Mouse (Mus musculus) myocyte (in vitro differentiated cells): ENCODE data around the gene Vegfc.

Experiments
- MYOD1 ChIP-seq, 3 experiments: IDR thresholded peaks; one replicate each; pipeline ENCODE4 v1.6.1; 2011; ENCODE audit warnings: control low read depth in 2 of 3, low read depth in 2 of 3, mild to moderate bottlenecking in 2 of 3, moderate library complexity in 1 of 3; ENCODE audit not compliant: insufficient read length in 2 of 3, control insufficient read depth in 1 of 3
- MYOG ChIP-seq, 3 experiments: IDR thresholded peaks; one replicate each; pipeline ENCODE4 v1.6.1; 2011; ENCODE audit warnings: control low read depth in 2 of 3, low read depth in 2 of 3, mild to moderate bottlenecking in 2 of 3; ENCODE audit not compliant: insufficient read length in 2 of 3, control insufficient read depth in 1 of 3, insufficient read depth in 1 of 3
- POLR2A ChIP-seq: IDR thresholded peaks from one replicate; pipeline ENCODE4 v1.6.1; 2011; ENCODE audit warnings: low read depth, mild to moderate bottlenecking, control low read depth, moderate library complexity; ENCODE audit not compliant: insufficient read length

DNA sequence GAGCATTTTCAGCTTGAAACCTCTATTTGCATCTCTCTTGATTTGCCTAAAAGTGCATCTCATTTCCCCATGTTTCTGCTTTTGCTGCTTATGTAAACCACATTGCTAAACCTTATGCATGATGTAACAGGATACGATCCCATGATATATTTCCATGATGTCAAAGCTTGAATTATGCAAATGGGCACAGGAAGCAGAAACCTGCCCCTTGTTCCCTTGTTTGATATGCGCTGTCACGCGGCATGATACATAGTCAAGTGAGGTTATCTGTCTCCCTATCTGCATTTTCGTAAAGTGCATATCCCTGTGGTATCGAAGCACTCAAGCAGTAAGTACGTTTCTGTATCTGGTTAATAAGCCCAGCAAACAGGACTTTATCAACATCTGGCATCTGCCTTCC lies 42.7 kb downstream of the Vegfc start:
- no peak for TF ChIP-seq MYOG (IDR thresholded peaks at IDR 0.05; ENCODE audit: control insufficient read depth in 1 of 3, insufficient read depth in 1 of 3, insufficient read length in 2 of 3, low read depth in 2 of 3)
- TF ChIP-seq MYOD1 (IDR thresholded peaks at IDR 0.05; ENCODE audit: control insufficient read depth in 1 of 3, insufficient read length in 2 of 3, low read depth in 2 of 3), result no peak
- no peak for TF ChIP-seq POLR2A
